Mouse (Mus musculus): Measurements from ENCODE around the gene Nrg4. TPM values are rescaled to one million over a fixed set of nuclear protein-coding genes. Genes with fewer than 3 reads are reported as not detected.
"Not testable (repeated sequence)": the region's sequence is repeated elsewhere in the genome, so short reads cannot be mapped to it uniquely, and the experiment has no call there.

The Nrg4 gene
- total RNA-seq, 2 experiments from 2014 or later = 1.2 to 1.4 TPM

DNA sequence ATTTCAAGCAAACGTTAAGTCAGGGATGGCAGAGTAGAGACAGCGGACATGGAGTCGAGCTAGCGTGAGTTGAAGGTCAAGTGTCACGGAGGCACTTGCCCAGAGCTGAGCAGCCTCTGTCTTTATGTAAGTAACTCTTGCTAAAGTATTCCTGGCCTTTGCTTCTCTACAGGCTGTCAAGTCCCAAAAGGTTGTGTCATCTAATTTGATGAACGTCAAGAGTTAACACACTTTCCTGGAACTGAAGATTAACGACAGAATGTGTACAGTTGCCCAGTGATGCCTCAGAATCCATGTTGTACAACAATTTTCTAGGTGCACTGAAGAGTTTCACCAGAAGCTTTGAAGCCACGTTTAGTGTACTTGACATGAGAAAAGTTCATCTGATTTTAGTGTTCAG is 80.2 kb downstream of the Nrg4 start:
- H3K27ac ChIP-seq = no peak overlapping the region
- no peak for DNase-seq (ENCODE audit: extremely low spot score in 1 of 2, low spot score in 2 of 2)
- TF ChIP-seq CTCF (IDR thresholded peaks at IDR 0.05) = no peak
- intact Hi-C loops (cut with DNase I) = no loop called here
- no peak overlapping the region for H3K4me3 ChIP-seq

DNA sequence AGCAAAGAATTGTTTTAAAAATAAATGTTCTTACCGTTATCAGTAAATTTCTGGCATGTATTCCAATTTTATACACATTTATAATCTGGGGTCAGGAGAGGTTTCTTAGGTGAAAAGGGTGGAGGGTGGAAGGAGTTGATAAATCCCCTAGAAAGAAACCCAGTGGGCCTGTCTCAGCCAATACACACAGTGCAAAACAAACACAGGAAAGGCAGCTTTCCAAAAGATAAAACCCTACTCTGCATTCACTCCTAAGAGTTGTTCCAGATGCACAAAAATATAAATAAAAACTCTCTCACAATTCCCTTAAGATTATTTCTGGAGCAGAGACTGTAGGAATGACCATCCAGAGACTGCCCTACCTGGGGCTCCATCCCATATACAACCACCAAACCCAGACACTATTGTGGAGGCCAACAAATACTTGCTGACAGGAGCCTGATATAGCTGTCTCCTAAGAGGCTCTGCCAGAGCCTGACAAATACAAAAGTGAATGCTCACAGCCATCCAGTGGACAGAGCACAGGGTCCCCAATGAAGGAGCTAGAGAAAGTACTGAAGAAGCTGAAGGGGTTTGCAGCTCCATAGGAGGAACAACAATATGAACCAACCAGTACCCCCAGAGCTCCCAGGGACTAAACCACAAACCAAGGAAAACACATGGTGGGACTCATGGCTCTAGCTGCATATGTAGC is 81.4 kb downstream of the Nrg4 start:
- H3K27ac ChIP-seq; H3K4me3 ChIP-seq; intact Hi-C loops (cut with DNase I); DNase-seq (ENCODE audit: extremely low spot score in 1 of 2, low spot score in 2 of 2): not testable (repeated sequence)

DNA sequence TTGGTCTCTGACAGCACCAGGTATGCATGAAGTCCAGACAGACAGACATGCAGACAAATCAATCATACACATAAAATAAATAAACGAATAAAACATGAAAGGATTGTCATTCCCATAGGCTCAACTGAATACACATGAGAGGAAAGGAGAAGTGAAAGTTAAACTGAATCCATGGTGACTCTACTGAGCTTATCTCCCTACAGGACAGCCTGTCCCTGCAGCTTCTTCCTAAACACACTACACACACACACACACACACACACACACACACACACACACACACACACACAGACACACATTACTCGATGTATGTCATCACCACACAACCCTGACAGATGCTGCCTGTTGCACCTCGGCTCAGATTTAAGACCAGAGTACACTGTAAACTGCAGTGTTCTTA is 82.6 kb downstream of the Nrg4 start:
- Histone ChIP-seq H3K4me3 (no peak overlapping the region), H3K27ac (no peak overlapping the region)
- intact Hi-C loops (cut with DNase I) = no loop called here
- TF ChIP-seq CTCF (IDR thresholded peaks at IDR 0.05) = no peak
- no peak for DNase-seq (ENCODE audit: extremely low spot score in 1 of 2, low spot score in 2 of 2)

DNA sequence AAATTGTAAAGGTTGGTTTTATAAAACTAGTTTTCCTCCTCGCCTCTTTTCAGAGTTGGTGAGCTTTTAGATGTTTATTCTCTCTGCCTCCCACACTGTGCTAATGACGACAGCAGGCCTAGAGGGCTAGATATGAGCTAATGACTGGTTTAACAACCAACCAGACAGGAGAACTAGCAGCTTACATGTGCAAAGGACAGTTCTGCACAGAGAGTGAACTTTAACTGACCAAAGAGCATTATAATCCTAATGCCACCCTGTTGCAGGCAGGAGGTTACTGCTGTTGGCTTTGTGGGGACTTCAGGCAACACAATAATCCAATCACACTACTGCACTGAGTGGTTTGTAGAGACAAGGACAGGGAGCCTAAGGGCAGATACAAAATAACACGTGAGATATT is 83.4 kb downstream of the Nrg4 start:
- intact Hi-C loops (cut with DNase I) = no loop called here
- Histone ChIP-seq H3K4me3 (no peak overlapping the region), H3K27ac (no peak overlapping the region)
- DNase-seq (ENCODE audit: extremely low spot score in 1 of 2, low spot score in 2 of 2) = no peak
- no peak for TF ChIP-seq CTCF (IDR thresholded peaks at IDR 0.05)

DNA sequence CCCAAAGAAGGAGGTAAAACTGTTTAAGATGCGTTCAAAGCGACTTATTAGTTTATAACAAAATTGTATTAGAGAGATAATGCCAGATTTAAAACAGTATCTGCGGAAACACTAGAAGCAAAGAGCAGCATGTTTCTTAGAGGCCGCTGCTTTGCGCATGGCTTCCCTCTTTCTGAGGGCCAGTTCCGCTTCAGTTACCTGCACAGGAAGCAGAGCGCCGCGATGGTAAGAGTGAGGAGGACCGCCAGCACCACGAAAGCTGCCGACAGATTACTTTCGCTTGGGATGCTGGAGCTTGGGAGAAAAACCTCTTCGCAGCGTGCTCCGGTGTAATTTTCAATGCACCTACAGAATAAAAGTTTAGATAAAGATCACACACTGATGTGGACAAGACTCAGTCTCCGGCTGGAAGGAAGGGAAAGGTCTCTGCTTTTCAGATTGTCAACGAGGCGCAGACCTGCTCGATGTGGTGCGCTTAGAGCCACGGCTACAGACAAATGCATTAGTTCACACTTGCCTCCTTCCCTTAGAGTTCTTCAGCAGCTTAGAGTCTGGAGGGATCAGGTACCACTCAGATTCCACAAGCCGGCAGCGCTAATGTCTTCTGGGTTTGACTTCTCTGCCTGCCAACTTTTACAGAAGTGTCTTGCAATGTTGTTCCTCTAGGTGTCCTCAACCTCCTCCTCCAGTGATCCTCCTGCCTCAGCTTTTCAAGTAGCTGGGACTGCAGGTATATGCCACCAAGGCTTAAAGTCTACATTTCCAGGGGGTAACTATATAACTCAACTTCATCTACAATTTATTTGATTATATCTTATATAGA is 84.6 kb downstream of the Nrg4 start:
- no peak for TF ChIP-seq CTCF (IDR thresholded peaks at IDR 0.05)
- intact Hi-C loops (cut with DNase I) = no loop called here
- H3K4me3 ChIP-seq = no peak overlapping the region
- DNase-seq (ENCODE audit: extremely low spot score in 1 of 2, low spot score in 2 of 2) = no peak
- no peak overlapping the region for H3K27ac ChIP-seq

DNA sequence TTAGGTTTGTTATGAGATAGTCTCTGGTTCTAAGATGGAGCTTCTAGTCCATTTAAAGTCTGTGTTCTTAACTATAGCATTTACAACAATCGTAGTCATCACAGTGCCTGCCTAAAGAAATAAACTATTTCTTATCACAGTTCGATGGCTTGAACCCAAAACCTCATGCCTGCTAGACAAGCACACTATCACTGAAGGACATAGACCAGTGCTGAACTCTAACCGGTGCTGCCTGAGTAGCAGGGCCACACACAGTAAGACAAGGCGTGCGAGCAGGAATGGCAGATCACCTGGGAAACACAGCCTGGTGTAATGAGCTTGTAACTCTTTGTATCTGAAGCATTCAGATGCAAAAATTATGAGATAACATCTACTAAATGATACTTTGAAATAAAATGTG is 85.8 kb downstream of the Nrg4 start:
- H3K4me3 ChIP-seq = no peak overlapping the region
- intact Hi-C loops (cut with DNase I) = no loop called here
- H3K27ac ChIP-seq = no peak overlapping the region
- TF ChIP-seq CTCF (IDR thresholded peaks at IDR 0.05) = no peak
- no peak for DNase-seq (ENCODE audit: extremely low spot score in 1 of 2, low spot score in 2 of 2)

DNA sequence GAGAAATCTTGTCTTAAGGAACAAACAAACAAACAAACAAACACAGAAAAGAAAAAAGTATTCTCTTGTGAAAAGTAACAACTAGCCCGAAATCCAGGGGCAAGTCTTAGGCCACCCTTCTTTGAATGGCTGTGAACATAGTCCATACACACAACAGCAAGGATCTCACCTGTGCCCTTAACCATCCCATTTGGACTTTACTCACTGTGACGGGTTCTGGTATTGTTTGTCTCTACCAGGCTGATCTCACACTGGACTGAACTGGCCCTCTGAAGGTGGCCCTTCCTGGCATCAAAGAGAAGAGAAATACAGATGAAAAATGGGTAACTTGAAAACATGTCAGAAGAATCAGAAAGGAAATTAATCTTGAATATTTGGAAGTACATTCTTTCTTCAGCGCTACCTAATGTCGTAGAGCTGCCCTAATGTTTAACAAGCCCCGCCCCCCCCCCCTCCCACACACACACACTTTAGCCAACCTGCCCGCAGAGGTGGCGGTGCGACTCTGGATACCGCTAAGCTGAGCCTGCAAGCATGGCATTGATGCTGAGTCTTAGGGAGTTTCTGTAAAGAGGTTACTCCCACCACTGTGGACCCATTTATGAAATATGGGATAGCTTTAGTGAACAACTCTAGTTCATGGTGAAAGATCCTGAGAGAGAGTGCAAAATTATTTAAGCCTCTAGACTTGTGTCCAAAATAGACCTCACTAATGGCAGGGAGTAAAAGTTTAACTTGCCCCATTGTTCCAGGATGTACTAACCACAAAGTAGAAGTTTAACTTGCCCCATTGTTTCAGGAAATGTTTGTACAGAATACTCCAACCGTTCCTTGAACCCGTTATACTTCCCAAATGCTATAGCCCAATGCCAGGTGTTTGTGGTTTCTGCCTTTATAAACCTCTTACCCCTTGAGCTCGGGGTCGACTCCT is 90.1 kb downstream of the Nrg4 start:
- DNase-seq (ENCODE audit: extremely low spot score in 1 of 2, low spot score in 2 of 2) = no peak
- Histone ChIP-seq H3K4me3 (no peak overlapping the region), H3K27ac (no peak overlapping the region)
- TF ChIP-seq CTCF (IDR thresholded peaks at IDR 0.05) = no peak
- intact Hi-C loops (cut with DNase I) = no loop called here

DNA sequence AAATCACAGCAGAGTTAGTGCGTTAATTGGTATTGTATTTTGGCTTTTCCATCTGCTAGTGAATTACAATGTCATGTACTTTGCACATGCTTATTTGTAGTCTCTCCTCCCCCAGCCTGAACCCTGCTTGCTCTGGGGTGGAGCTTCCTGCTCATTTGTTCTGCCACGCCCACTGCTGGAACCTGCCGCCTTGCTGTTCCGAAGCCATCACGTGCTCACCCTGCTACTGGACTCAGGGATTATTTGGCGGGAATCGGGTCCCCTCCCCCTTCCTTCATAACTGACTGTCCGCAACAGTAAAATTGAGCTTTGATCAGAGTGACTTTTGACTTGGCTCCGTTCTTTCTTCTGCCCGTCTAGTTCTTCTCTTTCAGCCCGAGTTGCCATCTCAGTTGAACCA is 93.6 kb downstream of the Nrg4 start:
- intact Hi-C loops (cut with DNase I) = loop anchor here (5.0 kb wide), 1 partner anchor 74 kb away; no protein-coding TSS in a partner anchor
- not testable (repeated sequence) for H3K27ac ChIP-seq; DNase-seq (ENCODE audit: extremely low spot score in 1 of 2, low spot score in 2 of 2); H3K4me3 ChIP-seq

DNA sequence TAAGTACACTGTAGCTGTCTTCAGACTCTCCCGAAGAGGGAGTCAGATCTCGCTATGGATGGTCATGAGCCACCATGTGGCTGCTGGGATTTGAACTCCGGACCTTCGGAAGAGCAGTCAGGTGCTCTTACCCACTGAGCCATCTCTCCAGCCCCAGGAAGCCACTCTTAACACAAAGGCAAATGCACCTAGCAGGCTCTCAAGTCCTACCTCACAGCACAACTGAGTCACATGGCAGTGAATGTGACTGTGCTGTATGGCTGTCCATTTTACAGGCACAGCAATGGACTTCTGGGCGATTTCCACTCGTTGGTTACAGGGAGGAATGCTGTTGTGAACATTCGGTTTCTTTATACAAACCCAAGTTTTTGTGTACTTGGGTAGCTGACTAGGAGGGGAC is 94.1 kb downstream of the Nrg4 start:
- no peak overlapping the region for H3K4me3 ChIP-seq
- TF ChIP-seq CTCF (IDR thresholded peaks at IDR 0.05) = no peak
- DNase-seq (ENCODE audit: extremely low spot score in 1 of 2, low spot score in 2 of 2) = no peak
- intact Hi-C loops (cut with DNase I) = loop anchor here (5.0 kb wide), 1 partner anchor 75 kb away; no protein-coding TSS in a partner anchor
- H3K27ac ChIP-seq = no peak overlapping the region

DNA sequence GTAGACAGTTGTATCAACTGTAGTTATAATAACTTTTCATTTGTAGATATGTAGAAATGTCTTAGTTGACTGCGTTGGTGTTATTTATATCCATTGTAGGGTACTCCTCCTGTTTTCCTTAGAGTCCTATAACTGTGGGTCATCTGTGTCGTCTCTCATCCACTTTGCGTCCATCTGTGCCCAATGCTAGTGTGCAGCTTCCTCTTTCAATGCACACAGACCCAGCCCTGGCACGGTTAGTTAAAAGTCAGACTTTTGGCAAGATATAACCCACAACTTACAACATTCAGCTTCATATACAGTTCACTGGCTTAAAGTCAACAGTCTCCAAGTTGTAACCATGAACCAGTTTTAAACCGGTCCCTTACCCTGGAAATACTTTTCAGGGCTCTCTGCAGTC is 94.5 kb downstream of the Nrg4 start:
- no peak for DNase-seq (ENCODE audit: extremely low spot score in 1 of 2, low spot score in 2 of 2)
- no peak for TF ChIP-seq CTCF (IDR thresholded peaks at IDR 0.05)
- Histone ChIP-seq H3K27ac (no peak overlapping the region), H3K4me3 (no peak overlapping the region)
- intact Hi-C loops (cut with DNase I) = loop anchor here (5.0 kb wide), 1 partner anchor 75 kb away; no protein-coding TSS in a partner anchor

DNA sequence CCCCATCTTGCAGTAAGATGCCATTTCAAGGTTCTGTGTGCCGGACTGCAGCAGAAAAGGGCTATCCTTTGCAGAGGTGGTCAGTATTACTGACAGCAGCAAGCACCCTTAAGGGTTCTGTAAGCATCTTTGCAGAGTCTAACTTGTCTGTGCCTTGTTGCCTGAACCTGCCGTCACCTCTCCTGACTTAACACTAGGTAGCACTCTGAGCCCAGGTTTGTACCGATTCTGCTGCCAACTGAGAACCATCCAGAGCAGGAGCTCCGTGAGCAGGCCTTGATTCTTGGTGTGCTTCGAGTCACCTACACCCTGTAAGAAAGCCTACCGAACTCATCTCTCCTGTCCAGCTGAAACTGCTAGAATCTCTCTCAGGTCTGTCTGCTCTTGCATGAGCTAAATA is 95.1 kb downstream of the Nrg4 start:
- no peak for DNase-seq (ENCODE audit: extremely low spot score in 1 of 2, low spot score in 2 of 2)
- peak; percentile 19 for TF ChIP-seq CTCF (IDR thresholded peaks at IDR 0.05)
- Histone ChIP-seq H3K4me3 (no peak overlapping the region), H3K27ac (no peak overlapping the region)
- intact Hi-C loops (cut with DNase I) = loop anchor here (5.0 kb wide), 1 partner anchor 76 kb away; no protein-coding TSS in a partner anchor

Data from left cerebral cortex, adult 2 months (tissue).